Mouse (Mus musculus) myocyte (in vitro differentiated cells): ENCODE measurements around the gene Ppp2r5c. TPM values are rescaled to one million over a fixed set of nuclear protein-coding genes. Genes with fewer than 3 reads are reported as not detected.
A peak's percentile ranks its signal among the peaks of the same experiment; 100 is the strongest.

Experiments used
- H3K27me3 ChIP-seq: one replicate; pipeline ENCODE4 v1.6.1; 2011; ENCODE audit not compliant: control insufficient read depth, insufficient read depth, insufficient read length
- H3K36me3 ChIP-seq: one replicate; pipeline ENCODE4 v1.6.1; 2011; ENCODE audit not compliant: control insufficient read depth, insufficient read depth
- H3K4me2 ChIP-seq: one replicate; pipeline ENCODE4 v1.6.1; 2011; ENCODE audit warnings: low read depth, control low read depth
- H3K4me3 ChIP-seq: one replicate; pipeline ENCODE4 v1.5.1; 2011; ENCODE audit warnings: mild to moderate bottlenecking, control low read depth, moderate library complexity
- H3K79me2 ChIP-seq: one replicate; pipeline ENCODE4 v1.6.1; 2011; ENCODE audit not compliant: control insufficient read depth, insufficient read depth
- H3ac ChIP-seq: one replicate; pipeline ENCODE4 v1.6.1; 2011; ENCODE audit not compliant: control insufficient read depth, insufficient read length
- CEBPB ChIP-seq: IDR thresholded peaks from 2 replicates; pipeline ENCODE4 v1.6.1; 2011; ENCODE audit warnings: mild to moderate bottlenecking, moderate library complexity; ENCODE audit not compliant: poor library complexity, insufficient read depth, severe bottlenecking
- E2F4 ChIP-seq: IDR thresholded peaks from one replicate; pipeline ENCODE4 v1.6.1; 2011; ENCODE audit warnings: mild to moderate bottlenecking, control low read depth, moderate library complexity; ENCODE audit not compliant: insufficient read depth
- MAX ChIP-seq: IDR thresholded peaks from one replicate; pipeline ENCODE4 v1.6.1; 2011; ENCODE audit warnings: low read depth, mild to moderate bottlenecking, control low read depth
- MYOD1 ChIP-seq, 3 experiments: IDR thresholded peaks; one replicate each; pipeline ENCODE4 v1.6.1; 2011; ENCODE audit warnings: control low read depth in 2 of 3, low read depth in 2 of 3, mild to moderate bottlenecking in 2 of 3, moderate library complexity in 1 of 3; ENCODE audit not compliant: insufficient read length in 2 of 3, control insufficient read depth in 1 of 3
- MYOG ChIP-seq, 3 experiments: IDR thresholded peaks; one replicate each; pipeline ENCODE4 v1.6.1; 2011; ENCODE audit warnings: control low read depth in 2 of 3, low read depth in 2 of 3, mild to moderate bottlenecking in 2 of 3; ENCODE audit not compliant: insufficient read length in 2 of 3, control insufficient read depth in 1 of 3, insufficient read depth in 1 of 3
- POLR2A ChIP-seq: IDR thresholded peaks from one replicate; pipeline ENCODE4 v1.6.1; 2011; ENCODE audit warnings: low read depth, mild to moderate bottlenecking, control low read depth, moderate library complexity; ENCODE audit not compliant: insufficient read length
- POLR2AphosphoS2 ChIP-seq: IDR thresholded peaks from one replicate; pipeline ENCODE4 v1.6.1; 2011; ENCODE audit warnings: low read depth, control low read depth; ENCODE audit not compliant: insufficient read length
- REST ChIP-seq: IDR thresholded peaks from one replicate; pipeline ENCODE4 v1.6.1; 2011; ENCODE audit warnings: mild to moderate bottlenecking, control low read depth, moderate library complexity; ENCODE audit not compliant: insufficient read depth, insufficient read length
- SRF ChIP-seq: IDR thresholded peaks from one replicate; pipeline ENCODE4 v1.6.1; 2011; ENCODE audit warnings: low read depth; ENCODE audit not compliant: control insufficient read depth, insufficient read length
- TCF12 ChIP-seq: IDR thresholded peaks from one replicate; pipeline ENCODE4 v1.6.1; 2011; ENCODE audit warnings: mild to moderate bottlenecking, control low read depth; ENCODE audit not compliant: poor library complexity, insufficient read depth, severe bottlenecking
- TCF3 ChIP-seq: IDR thresholded peaks from one replicate; pipeline ENCODE4 v1.6.1; 2011; ENCODE audit warnings: low read depth, control low read depth; ENCODE audit not compliant: insufficient read length
- USF1 ChIP-seq: IDR thresholded peaks from one replicate; pipeline ENCODE4 v1.6.1; 2011; ENCODE audit warnings: low read depth, mild to moderate bottlenecking, control low read depth, moderate library complexity
- polyA plus RNA-seq: library from polyadenylated mRNA; unstranded; fragments of >200 nt; fragmentation: generic; extraction: Trizol; gene quantifications from one replicate; pipeline ENCODE4 v1.2.1, GENCODE M21; 2012; ENCODE audit warnings: missing spikeins

The Ppp2r5c gene
- polyA plus RNA-seq, 1 experiment, result 42.1 TPM

GRCm38 (mm10) chr12:110539346-110539745 is 92.4 kb downstream of the Ppp2r5c start:
- Histone ChIP-seq H3ac (no peak overlapping the region), H3K4me3 (no peak overlapping the region), H3K36me3 (no peaks in the 10 kb centered on the region), H3K79me2 (peaks cover 16% of the 10 kb centered on the region), H3K4me2 (no peak overlapping the region), H3K27me3 (no peaks in the 10 kb centered on the region)
- TF ChIP-seq MAX (no peak), MYOD1 (IDR thresholded peaks at IDR 0.05; ENCODE audit: control insufficient read depth in 1 of 3, insufficient read length in 2 of 3, low read depth in 2 of 3) (no peak), TCF12 (no peak), SRF (no peak), POLR2A (no peak), CEBPB (no peak)

GRCm38 (mm10) chr12:110539798-110540197 is 92.9 kb downstream of the Ppp2r5c start:
- H3K36me3 ChIP-seq, result no peaks in the 10 kb centered on the region
- TF ChIP-seq MYOD1 (IDR thresholded peaks at IDR 0.05; ENCODE audit: control insufficient read depth in 1 of 3, insufficient read length in 2 of 3, low read depth in 2 of 3), result no peak
- TF ChIP-seq MAX, result no peak
- no peak for TF ChIP-seq MYOG (IDR thresholded peaks at IDR 0.05; ENCODE audit: control insufficient read depth in 1 of 3, insufficient read depth in 1 of 3, insufficient read length in 2 of 3, low read depth in 2 of 3)
- no peak for TF ChIP-seq POLR2AphosphoS2
- TF ChIP-seq USF1, result no peak
- no peak for TF ChIP-seq TCF12
- TF ChIP-seq SRF, result no peak
- no peak for TF ChIP-seq POLR2A
- no peak for TF ChIP-seq E2F4
- no peak for TF ChIP-seq CEBPB
- TF ChIP-seq REST, result no peak
- TF ChIP-seq TCF3, result no peak
- H3K4me2 ChIP-seq, result no peak overlapping the region
- no peak overlapping the region for H3K4me3 ChIP-seq
- peaks cover 13% of the 10 kb centered on the region for H3K79me2 ChIP-seq
- H3K27me3 ChIP-seq, result no peaks in the 10 kb centered on the region
- H3ac ChIP-seq, result no peak overlapping the region

- H3K27me3 ChIP-seq, result no peaks in the 10 kb centered on the region
- H3K4me3 ChIP-seq, result no peak overlapping the region
- no peaks in the 10 kb centered on the region for H3K36me3 ChIP-seq
- H3ac ChIP-seq, result no peak overlapping the region
- TF ChIP-seq MYOG (IDR thresholded peaks at IDR 0.05; ENCODE audit: control insufficient read depth in 1 of 3, insufficient read depth in 1 of 3, insufficient read length in 2 of 3, low read depth in 2 of 3), result no peak
- TF ChIP-seq USF1, result no peak
- TF ChIP-seq CEBPB, result no peak
- TF ChIP-seq REST, result no peak
- no peak for TF ChIP-seq SRF
- TF ChIP-seq MYOD1 (IDR thresholded peaks at IDR 0.05; ENCODE audit: control insufficient read depth in 1 of 3, insufficient read length in 2 of 3, low read depth in 2 of 3), result no peak
- no peak for TF ChIP-seq TCF12
- no peak for TF ChIP-seq POLR2A
- no peak for TF ChIP-seq MAX
- no peak for TF ChIP-seq E2F4
- no peak for TF ChIP-seq POLR2AphosphoS2
- no peak for TF ChIP-seq TCF3
- no peak overlapping the region for H3K4me2 ChIP-seq
- H3K79me2 ChIP-seq, result peaks cover 10% of the 10 kb centered on the region
These were observed 93.4 kb downstream of the Ppp2r5c start for GRCm38 (mm10) chr12:110540273-110540672.

- peaks cover 10% of the 10 kb centered on the region for H3K79me2 ChIP-seq
- H3K4me2 ChIP-seq, result no peak overlapping the region
- no peak for TF ChIP-seq USF1
- peaks cover 2% of the 10 kb centered on the region for H3K36me3 ChIP-seq
- H3K4me3 ChIP-seq, result no peak overlapping the region
- no peak overlapping the region for H3ac ChIP-seq
- no peaks in the 10 kb centered on the region for H3K27me3 ChIP-seq
These were observed 94.1 kb downstream of the Ppp2r5c start for GRCm38 (mm10) chr12:110541001-110541400.

- Histone ChIP-seq H3K36me3 (peaks cover 7% of the 10 kb centered on the region), H3K4me2 (no peak overlapping the region), H3K27me3 (no peaks in the 10 kb centered on the region), H3ac (no peak overlapping the region), H3K4me3 (no peak overlapping the region), H3K79me2 (peaks cover 10% of the 10 kb centered on the region)
- TF ChIP-seq MYOD1 (IDR thresholded peaks at IDR 0.05; ENCODE audit: control insufficient read depth in 1 of 3, insufficient read length in 2 of 3, low read depth in 2 of 3) (no peak), CEBPB (peak; percentile 50; the same call in 1 of the 2 replicates), POLR2AphosphoS2 (no peak)
These were observed 94.6 kb downstream of the Ppp2r5c start for GRCm38 (mm10) chr12:110541528-110541927.
